Mouse (Mus musculus) thymus, adult 2 months (tissue): ENCODE measurements around the gene Zfp280b.

Experiments
- CTCF ChIP-seq: fragments of 200-500 bp; IDR thresholded peaks from 2 replicates; pipeline ENCODE4 v1.5.1; 2012; ENCODE audit warnings: mild to moderate bottlenecking, control low read depth, low read length, moderate library complexity, borderline replicate concordance; ENCODE audit not compliant: control insufficient read depth, poor library complexity, insufficient read depth; ENCODE audit errors: extremely low read depth
- POLR2A ChIP-seq: fragments of 200-500 bp; IDR thresholded peaks from 2 replicates; pipeline ENCODE4 v1.6.1; 2012; ENCODE audit warnings: mild to moderate bottlenecking, low read length, control low read depth, moderate library complexity; ENCODE audit not compliant: control insufficient read depth, poor library complexity, insufficient read depth; ENCODE audit errors: extremely low read depth

DNA sequence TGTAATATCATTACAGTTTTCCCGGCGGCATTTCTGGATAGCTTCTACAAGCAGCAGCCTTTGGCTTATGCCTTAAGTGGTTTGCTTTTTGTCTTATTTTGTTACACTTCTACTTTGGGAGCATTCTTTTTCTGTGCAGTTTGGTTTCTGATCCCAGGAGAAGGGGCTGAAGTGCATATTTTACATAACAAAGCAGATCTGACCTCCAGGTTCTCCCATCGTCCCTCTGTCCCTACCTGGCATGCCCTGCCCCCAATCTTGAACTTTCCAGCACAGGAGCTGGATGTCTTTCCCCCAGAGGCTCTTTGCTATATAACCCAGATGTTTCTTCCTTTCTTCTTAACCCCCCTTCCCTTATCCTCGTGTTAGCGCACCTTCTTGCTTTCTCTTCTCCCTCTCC, 12.9 kb downstream of the Zfp280b start:
- TF ChIP-seq CTCF (no peak), POLR2A (no peak)
